Mouse (Mus musculus): ENCODE measurements around the gene Olfr275.

DNA sequence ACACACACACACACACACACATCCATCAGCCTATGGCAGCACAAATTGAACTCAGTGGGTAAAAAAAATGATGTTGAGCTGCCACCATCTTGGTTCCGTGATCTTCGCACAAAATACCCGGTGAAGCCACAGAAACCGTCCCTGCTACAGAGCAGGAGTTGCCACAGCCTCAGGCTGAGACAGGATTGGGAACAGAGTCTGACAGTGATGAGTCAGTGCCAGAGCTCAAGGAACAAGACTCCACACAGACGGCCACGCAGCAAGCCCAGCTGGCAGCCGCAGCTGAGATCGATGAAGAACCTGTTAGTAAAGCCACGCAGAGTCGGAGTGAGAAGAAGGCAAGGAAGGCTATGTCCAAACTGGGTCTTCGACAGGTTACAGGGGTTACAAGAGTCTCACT, 7.0 kb downstream of the Olfr275 start:
- TF ChIP-seq CTCF (IDR thresholded peaks at IDR 0.05; ENCODE audit: low read depth) (no peak), EP300 (optimal IDR thresholded peaks at IDR 0.05) (no peak)

Measured in stomach, postnatal 0 days (tissue).